Mouse (Mus musculus): Measurements from ENCODE around the gene Pcyt2. TPM values are rescaled to one million over a fixed set of nuclear protein-coding genes. Genes with fewer than 3 reads are reported as not detected.

The Pcyt2 gene
- polyA plus RNA-seq, 1 experiment from 2014 or later = 104 TPM

- 95% methylated on average over 14 of the region's 14 CpGs for WGBS
- Histone ChIP-seq H3K4me3 (ENCODE audit: low read length) (no peak overlapping the region), H3K9me3 (ENCODE audit: control insufficient read depth, low read length) (no peaks in the 10 kb centered on the region), H3K4me2 (ENCODE audit: low read depth, low read length) (no peak overlapping the region), H3K36me3 (ENCODE audit: control insufficient read depth, insufficient read depth, low read length) (peaks cover 20% of the 10 kb centered on the region), H3K27me3 (ENCODE audit: control insufficient read depth, insufficient read depth, low read depth, low read length) (no peaks in the 10 kb centered on the region), H3K9ac (ENCODE audit: low read length) (no peak overlapping the region), H3K4me1 (replicated peaks; ENCODE audit: control insufficient read depth, insufficient read depth, low read length) (peaks cover 18% of the 10 kb centered on the region), H3K27ac (ENCODE audit: low read length) (no peak overlapping the region)
- ATAC-seq (ENCODE audit: low read depth) = no peak
Observed at GRCm38 (mm10) chr11:120620195-120620594, 2.5 kb upstream of the Pcyt2 start.

- H3K4me2 ChIP-seq (ENCODE audit: low read depth, low read length) = no peak overlapping the region
- no peak overlapping the region for H3K27ac ChIP-seq (ENCODE audit: low read length)
- peaks cover 24% of the 10 kb centered on the region for H3K36me3 ChIP-seq (ENCODE audit: control insufficient read depth, insufficient read depth, low read length)
- no peaks in the 10 kb centered on the region for H3K27me3 ChIP-seq (ENCODE audit: control insufficient read depth, insufficient read depth, low read depth, low read length)
- no peaks in the 10 kb centered on the region for H3K9me3 ChIP-seq (ENCODE audit: control insufficient read depth, low read length)
- 88% methylated on average over 25 of the region's 25 CpGs for WGBS
- H3K4me1 ChIP-seq (replicated peaks; ENCODE audit: control insufficient read depth, insufficient read depth, low read length) = peaks cover 10% of the 10 kb centered on the region
- no peak overlapping the region for H3K4me3 ChIP-seq (ENCODE audit: low read length)
- ATAC-seq (ENCODE audit: low read depth) = no peak
- H3K9ac ChIP-seq (ENCODE audit: low read length) = no peak overlapping the region
Observed at GRCm38 (mm10) chr11:120618619-120619535, 1.1 kb upstream of the Pcyt2 start.

- Histone ChIP-seq H3K4me2 (ENCODE audit: low read depth, low read length) (peak overlapping the region; percentile 69), H3K4me3 (ENCODE audit: low read length) (peak overlapping the region; percentile 85), H3K27me3 (ENCODE audit: control insufficient read depth, insufficient read depth, low read depth, low read length) (no peaks in the 10 kb centered on the region), H3K27ac (ENCODE audit: low read length) (no peak overlapping the region), H3K36me3 (ENCODE audit: control insufficient read depth, insufficient read depth, low read length) (peaks cover 19% of the 10 kb centered on the region), H3K4me1 (replicated peaks; ENCODE audit: control insufficient read depth, insufficient read depth, low read length) (peaks cover 8% of the 10 kb centered on the region), H3K9me3 (ENCODE audit: control insufficient read depth, low read length) (no peaks in the 10 kb centered on the region), H3K9ac (ENCODE audit: low read length) (peak overlapping the region; percentile 83)
- ATAC-seq (ENCODE audit: low read depth) = no peak
- 36% methylated on average over 4 of the region's 4 CpGs for WGBS
Observed at GRCm38 (mm10) chr11:120616617-120617294, 980 bp downstream of the Pcyt2 start.

- Histone ChIP-seq H3K4me2 (ENCODE audit: low read depth, low read length) (no peak overlapping the region), H3K9ac (ENCODE audit: low read length) (no peak overlapping the region), H3K27ac (ENCODE audit: low read length) (no peak overlapping the region), H3K27me3 (ENCODE audit: control insufficient read depth, insufficient read depth, low read depth, low read length) (no peaks in the 10 kb centered on the region), H3K36me3 (ENCODE audit: control insufficient read depth, insufficient read depth, low read length) (peaks cover 23% of the 10 kb centered on the region), H3K4me1 (replicated peaks; ENCODE audit: control insufficient read depth, insufficient read depth, low read length) (peaks cover 8% of the 10 kb centered on the region), H3K4me3 (ENCODE audit: low read length) (no peak overlapping the region), H3K9me3 (ENCODE audit: control insufficient read depth, low read length) (no peaks in the 10 kb centered on the region)
- no peak for ATAC-seq (ENCODE audit: low read depth)
- 89% methylated on average over 11 of the region's 11 CpGs for WGBS
Observed at GRCm38 (mm10) chr11:120615606-120616203, 2.0 kb downstream of the Pcyt2 start.

GRCm38 (mm10) chr11:120615167-120615566 lies 2.6 kb downstream of the Pcyt2 start:
- Histone ChIP-seq H3K9me3 (ENCODE audit: control insufficient read depth, low read length) (no peaks in the 10 kb centered on the region), H3K27me3 (ENCODE audit: control insufficient read depth, insufficient read depth, low read depth, low read length) (no peaks in the 10 kb centered on the region), H3K27ac (ENCODE audit: low read length) (no peak overlapping the region), H3K4me3 (ENCODE audit: low read length) (no peak overlapping the region), H3K36me3 (ENCODE audit: control insufficient read depth, insufficient read depth, low read length) (peaks cover 22% of the 10 kb centered on the region), H3K9ac (ENCODE audit: low read length) (no peak overlapping the region), H3K4me1 (replicated peaks; ENCODE audit: control insufficient read depth, insufficient read depth, low read length) (peaks cover 8% of the 10 kb centered on the region), H3K4me2 (ENCODE audit: low read depth, low read length) (no peak overlapping the region)
- 86% methylated on average over 6 of the region's 6 CpGs for WGBS
- no peak for ATAC-seq (ENCODE audit: low read depth)

GRCm38 (mm10) chr11:120613976-120614375 lies 3.8 kb downstream of the Pcyt2 start:
- H3K4me1 ChIP-seq (replicated peaks; ENCODE audit: control insufficient read depth, insufficient read depth, low read length) = peaks cover 9% of the 10 kb centered on the region
- no peak overlapping the region for H3K4me2 ChIP-seq (ENCODE audit: low read depth, low read length)
- no peaks in the 10 kb centered on the region for H3K9me3 ChIP-seq (ENCODE audit: control insufficient read depth, low read length)
- 86% methylated on average over 8 of the region's 8 CpGs for WGBS
- no peak overlapping the region for H3K9ac ChIP-seq (ENCODE audit: low read length)
- no peak overlapping the region for H3K4me3 ChIP-seq (ENCODE audit: low read length)
- no peak overlapping the region for H3K27ac ChIP-seq (ENCODE audit: low read length)
- H3K27me3 ChIP-seq (ENCODE audit: control insufficient read depth, insufficient read depth, low read depth, low read length) = no peaks in the 10 kb centered on the region
- ATAC-seq (ENCODE audit: low read depth) = no peak
- H3K36me3 ChIP-seq (ENCODE audit: control insufficient read depth, insufficient read depth, low read length) = peaks cover 18% of the 10 kb centered on the region; the same call in 1 of the 2 replicates

- Histone ChIP-seq H3K36me3 (ENCODE audit: control insufficient read depth, insufficient read depth, low read length) (peaks cover 18% of the 10 kb centered on the region; the same call in 1 of the 2 replicates), H3K4me2 (ENCODE audit: low read depth, low read length) (no peak overlapping the region)
- 86% methylated on average over 10 of the region's 10 CpGs for WGBS
Observed at GRCm38 (mm10) chr11:120613481-120613972, 4.2 kb downstream of the Pcyt2 start.

GRCm38 (mm10) chr11:120612763-120613162 lies 5.0 kb downstream of the Pcyt2 start:
- Histone ChIP-seq H3K4me1 (replicated peaks; ENCODE audit: control insufficient read depth, insufficient read depth, low read length) (peaks cover 21% of the 10 kb centered on the region), H3K9me3 (ENCODE audit: control insufficient read depth, low read length) (no peaks in the 10 kb centered on the region), H3K4me3 (ENCODE audit: low read length) (no peak overlapping the region), H3K27me3 (ENCODE audit: control insufficient read depth, insufficient read depth, low read depth, low read length) (no peaks in the 10 kb centered on the region), H3K9ac (ENCODE audit: low read length) (no peak overlapping the region), H3K4me2 (ENCODE audit: low read depth, low read length) (no peak overlapping the region), H3K27ac (ENCODE audit: low read length) (no peak overlapping the region), H3K36me3 (ENCODE audit: control insufficient read depth, insufficient read depth, low read length) (peaks cover 18% of the 10 kb centered on the region; the same call in 1 of the 2 replicates)
- peak; percentile 26 for ATAC-seq (ENCODE audit: low read depth)
- WGBS = 23% methylated on average over 6 of the region's 6 CpGs

More at GRCm38 (mm10) chr11:120613481-120613972, 4.2 kb downstream of the Pcyt2 start:
- H3K4me3 ChIP-seq (ENCODE audit: low read length) = no peak overlapping the region
- no peak overlapping the region for H3K27ac ChIP-seq (ENCODE audit: low read length)
- no peak overlapping the region for H3K9ac ChIP-seq (ENCODE audit: low read length)
- H3K9me3 ChIP-seq (ENCODE audit: control insufficient read depth, low read length) = no peaks in the 10 kb centered on the region
- no peaks in the 10 kb centered on the region for H3K27me3 ChIP-seq (ENCODE audit: control insufficient read depth, insufficient read depth, low read depth, low read length)
- peaks cover 14% of the 10 kb centered on the region for H3K4me1 ChIP-seq (replicated peaks; ENCODE audit: control insufficient read depth, insufficient read depth, low read length)
- no peak for ATAC-seq (ENCODE audit: low read depth)

Data from lung, embryonic 16.5 days (tissue).